Mouse (Mus musculus): ENCODE measurements around the gene Glb1. TPM values are rescaled to one million over a fixed set of nuclear protein-coding genes. Genes with fewer than 3 reads are reported as not detected.

Gene Glb1
- polyA plus RNA-seq, 1 experiment, result 119 TPM

GRCm38 (mm10) chr9:114442893-114443292 is 42.0 kb downstream of the Glb1 start:
- DNase-seq (ENCODE audit: low read depth), result no peak

- DNase-seq (ENCODE audit: low read depth), result no peak
Observed at GRCm38 (mm10) chr9:114443351-114443750, 42.5 kb downstream of the Glb1 start.

GRCm38 (mm10) chr9:114446887-114447286 is 46.0 kb downstream of the Glb1 start:
- no peak for DNase-seq (ENCODE audit: low read depth)

GRCm38 (mm10) chr9:114448700-114449099 is 47.8 kb downstream of the Glb1 start:
- no peak for DNase-seq (ENCODE audit: low read depth)

GRCm38 (mm10) chr9:114449120-114449754 is 48.4 kb downstream of the Glb1 start:
- DNase-seq (ENCODE audit: low read depth), result no peak

- no peak for DNase-seq (ENCODE audit: low read depth)
Observed at GRCm38 (mm10) chr9:114451615-114452014, 50.7 kb downstream of the Glb1 start.

- DNase-seq (ENCODE audit: low read depth), result no peak
Observed at GRCm38 (mm10) chr9:114452418-114452817, 51.5 kb downstream of the Glb1 start.

- DNase-seq (ENCODE audit: low read depth), result no peak
Observed at GRCm38 (mm10) chr9:114455420-114455819, 54.5 kb downstream of the Glb1 start.

GRCm38 (mm10) chr9:114458436-114458835 is 57.6 kb downstream of the Glb1 start:
- no peak for DNase-seq (ENCODE audit: low read depth)

- DNase-seq (ENCODE audit: low read depth), result no peak
Observed at GRCm38 (mm10) chr9:114462569-114462968, 61.7 kb downstream of the Glb1 start.

GRCm38 (mm10) chr9:114465442-114465841 is 64.6 kb downstream of the Glb1 start:
- no peak for DNase-seq (ENCODE audit: low read depth)

- DNase-seq (ENCODE audit: low read depth), result no peak
Observed at GRCm38 (mm10) chr9:114466871-114467270, 66.0 kb downstream of the Glb1 start.

- DNase-seq (ENCODE audit: low read depth), result no peak
Observed at GRCm38 (mm10) chr9:114468217-114468616, 67.3 kb downstream of the Glb1 start.

GRCm38 (mm10) chr9:114468701-114469100 is 67.8 kb downstream of the Glb1 start:
- no peak for DNase-seq (ENCODE audit: low read depth)

- no peak for DNase-seq (ENCODE audit: low read depth)
Observed at GRCm38 (mm10) chr9:114471892-114472291, 71.0 kb downstream of the Glb1 start.

GRCm38 (mm10) chr9:114477019-114477418 is 76.1 kb downstream of the Glb1 start:
- DNase-seq (ENCODE audit: low read depth), result no peak

GRCm38 (mm10) chr9:114480940-114481339 is 80.1 kb downstream of the Glb1 start:
- no peak for DNase-seq (ENCODE audit: low read depth)

GRCm38 (mm10) chr9:114484771-114485170 is 83.9 kb downstream of the Glb1 start:
- DNase-seq (ENCODE audit: low read depth), result no peak

GRCm38 (mm10) chr9:114486808-114487207 is 85.9 kb downstream of the Glb1 start:
- DNase-seq (ENCODE audit: low read depth), result no peak

- no peak for DNase-seq (ENCODE audit: low read depth)
Observed at GRCm38 (mm10) chr9:114487481-114488258, 86.8 kb downstream of the Glb1 start.

GRCm38 (mm10) chr9:114496469-114496868 is 95.6 kb downstream of the Glb1 start:
- no peak for DNase-seq (ENCODE audit: low read depth)

GRCm38 (mm10) chr9:114498218-114498617 is 97.3 kb downstream of the Glb1 start:
- no peak for DNase-seq (ENCODE audit: low read depth)

- DNase-seq (ENCODE audit: low read depth), result no peak
Observed at GRCm38 (mm10) chr9:114499783-114500515, 99.1 kb downstream of the Glb1 start.
